Mouse (Mus musculus) heart, embryonic 13.5 days (tissue): ENCODE results near the gene Dgcr2. TPM values are rescaled to one million over a fixed set of nuclear protein-coding genes. Genes with fewer than 3 reads are reported as not detected.

ENCODE experiments used
- ATAC-seq: fragments of 200-750 bp; cut with Nextera tagmentation; 2 replicates; pipeline ENCODE4 v1.8.0; 2017; ENCODE audit warnings: moderate TSS enrichment; ENCODE audit not compliant: insufficient number of reproducible peaks, low FRiP score, low TSS enrichment; ENCODE audit errors: extremely low read depth
- H3K27ac ChIP-seq: fragments of 300-500 bp; sonication (generic); replicated peaks from 2 replicates; pipeline ENCODE4 v1.5.1; 2015; ENCODE audit warnings: moderate library complexity, mild to moderate bottlenecking, inconsistent platforms
- H3K27me3 ChIP-seq: fragments of 300-500 bp; sonication (generic); replicated peaks from 2 replicates; pipeline ENCODE4 v1.6.1; 2015; ENCODE audit warnings: mild to moderate bottlenecking, inconsistent platforms
- H3K36me3 ChIP-seq: fragments of 300-500 bp; sonication (generic); 2 replicates; pipeline ENCODE4 v1.6.1; 2015; ENCODE audit warnings: mild to moderate bottlenecking, inconsistent platforms
- H3K4me1 ChIP-seq: fragments of 300-500 bp; sonication (generic); 2 replicates; pipeline ENCODE4 v1.6.1; 2015; ENCODE audit warnings: inconsistent platforms
- H3K4me2 ChIP-seq: fragments of 300-500 bp; sonication (generic); 2 replicates; pipeline ENCODE4 v1.6.1; 2015; ENCODE audit warnings: inconsistent platforms, mild to moderate bottlenecking, moderate library complexity
- H3K4me3 ChIP-seq: fragments of 300-500 bp; sonication (generic); 2 replicates; pipeline ENCODE4 v1.5.1; 2015; ENCODE audit warnings: moderate library complexity, mild to moderate bottlenecking, inconsistent platforms
- H3K9ac ChIP-seq: fragments of 300-500 bp; sonication (generic); 2 replicates; pipeline ENCODE4 v1.6.1; 2015; ENCODE audit warnings: inconsistent platforms, mild to moderate bottlenecking, moderate library complexity
- H3K9me3 ChIP-seq: fragments of 300-500 bp; sonication (generic); 2 replicates; pipeline ENCODE4 v1.6.1; 2016; ENCODE audit warnings: inconsistent platforms
- WGBS: fragments of 180-500 bp; shearing (Covaris S2); methylation state at CpG from one replicate; pipeline ENCODE4 v1.1.7; 2015; ENCODE audit warnings: mixed read lengths; 5-methylcytosine and 5-hydroxymethylcytosine counted together
- polyA plus RNA-seq: library from polyadenylated mRNA; unstranded; fragments of >200 nt; fragmentation: Nextera tagmentation; extraction: Ambion mirVana; gene quantifications from 2 replicates; pipeline ENCODE4 v1.2.1, GENCODE M21; 2015

The Dgcr2 gene
- polyA plus RNA-seq, 1 experiment from 2014 or later, result 48.4 TPM

DNA sequence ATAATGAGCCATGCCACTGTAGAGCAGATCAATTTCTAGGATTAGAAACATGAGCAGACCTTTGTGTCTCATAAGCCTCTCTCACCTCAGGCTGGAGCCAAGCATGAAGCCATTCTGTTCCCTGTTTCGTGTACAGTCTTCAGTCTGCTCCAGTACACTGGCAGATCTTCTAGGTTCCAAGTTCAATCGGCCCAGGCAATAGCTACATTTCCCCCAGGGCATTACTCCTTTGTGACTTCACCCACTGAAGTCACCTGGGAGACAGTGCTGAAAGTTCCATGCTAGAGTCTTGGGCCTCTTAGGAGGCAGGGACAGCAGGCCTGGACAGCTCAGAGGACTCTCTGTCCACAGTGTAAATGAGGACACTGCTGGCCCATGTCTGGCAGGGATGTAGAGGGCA, 4.4 kb downstream of the Dgcr2 start, which contains the start of gene Tssk1:
Gene Tssk1 (plus strand): TSS at position 301 of the 400 bp plus-strand sequence.
- ATAC-seq, result no peak
- Histone ChIP-seq H3K4me1 (peaks cover 26% of the 10 kb centered on the region), H3K27ac (no peak within 1 kb of the TSS), H3K36me3 (peaks cover 10% of the 10 kb centered on the region), H3K9me3 (no peaks in the 10 kb centered on the region), H3K27me3 (no peaks in the 10 kb centered on the region), H3K4me3 (no peak within 1 kb of the TSS), H3K9ac (no peak within 1 kb of the TSS), H3K4me2 (no peak within 1 kb of the TSS)
- WGBS, result 84% methylated on average over 2 of the region's 2 CpGs

DNA sequence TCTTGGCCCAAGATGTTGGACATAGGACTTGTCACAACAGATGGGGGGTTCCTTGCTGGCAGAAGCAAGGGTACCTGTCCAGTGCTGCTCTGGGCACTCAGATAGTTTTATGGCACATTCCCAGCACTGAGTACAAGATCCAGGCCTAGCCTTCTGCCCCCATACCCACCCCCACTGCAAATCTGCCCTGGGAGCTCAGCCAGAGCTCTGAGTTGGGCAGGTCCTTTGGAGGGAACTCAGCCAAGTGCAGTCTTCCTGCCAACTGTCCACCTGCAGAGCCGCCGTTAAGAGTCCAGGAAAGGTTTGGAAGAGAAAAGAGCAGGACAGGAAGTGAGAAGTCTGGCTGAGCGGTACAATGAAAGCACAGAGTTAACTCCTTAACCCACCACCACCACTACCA, 5.8 kb downstream of the Dgcr2 start:
- 42% methylated on average over 3 of the region's 3 CpGs for WGBS
- Histone ChIP-seq H3K4me1 (peaks cover 26% of the 10 kb centered on the region), H3K9me3 (no peaks in the 10 kb centered on the region), H3K9ac (peak overlapping the region; percentile 66; the same call in 1 of the 2 replicates), H3K36me3 (no peaks in the 10 kb centered on the region; the same call in 1 of the 2 replicates), H3K4me2 (no peak overlapping the region), H3K4me3 (no peak overlapping the region), H3K27me3 (no peaks in the 10 kb centered on the region), H3K27ac (peak overlapping the region; percentile 53; the same call in 1 of the 2 replicates)
- ATAC-seq, result no peak

DNA sequence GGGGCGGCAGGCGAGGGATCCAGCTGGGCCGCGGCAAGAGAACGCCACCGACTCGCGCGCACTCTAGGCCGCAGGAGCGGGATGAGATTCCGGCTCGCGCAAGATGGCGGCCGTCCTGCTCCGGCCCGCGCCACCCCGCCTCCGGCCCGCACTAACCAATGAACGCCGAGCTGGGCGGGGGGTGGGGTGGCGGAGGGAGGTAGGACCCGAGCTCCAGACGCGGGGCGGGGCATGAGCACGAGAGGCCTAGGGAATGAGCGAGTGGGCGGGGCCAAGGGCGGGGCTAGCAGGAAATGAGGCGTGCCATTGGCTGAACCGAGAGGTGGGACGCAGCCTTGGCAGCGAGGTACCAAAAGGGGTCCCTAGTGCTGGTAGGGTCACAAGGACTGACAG, 6.8 kb downstream of the Dgcr2 start, which contains the start of gene Gm20518:
Gene Gm20518 (minus strand): TSS at position 105 of the 393 bp plus-strand sequence.
- WGBS, result under 1% methylated on average over 38 of the region's 38 CpGs
- H3K36me3 ChIP-seq, result no peaks in the 10 kb centered on the region; the same call in 1 of the 2 replicates
- peak within 1 kb of the TSS; percentile 95 for H3K4me3 ChIP-seq

DNA sequence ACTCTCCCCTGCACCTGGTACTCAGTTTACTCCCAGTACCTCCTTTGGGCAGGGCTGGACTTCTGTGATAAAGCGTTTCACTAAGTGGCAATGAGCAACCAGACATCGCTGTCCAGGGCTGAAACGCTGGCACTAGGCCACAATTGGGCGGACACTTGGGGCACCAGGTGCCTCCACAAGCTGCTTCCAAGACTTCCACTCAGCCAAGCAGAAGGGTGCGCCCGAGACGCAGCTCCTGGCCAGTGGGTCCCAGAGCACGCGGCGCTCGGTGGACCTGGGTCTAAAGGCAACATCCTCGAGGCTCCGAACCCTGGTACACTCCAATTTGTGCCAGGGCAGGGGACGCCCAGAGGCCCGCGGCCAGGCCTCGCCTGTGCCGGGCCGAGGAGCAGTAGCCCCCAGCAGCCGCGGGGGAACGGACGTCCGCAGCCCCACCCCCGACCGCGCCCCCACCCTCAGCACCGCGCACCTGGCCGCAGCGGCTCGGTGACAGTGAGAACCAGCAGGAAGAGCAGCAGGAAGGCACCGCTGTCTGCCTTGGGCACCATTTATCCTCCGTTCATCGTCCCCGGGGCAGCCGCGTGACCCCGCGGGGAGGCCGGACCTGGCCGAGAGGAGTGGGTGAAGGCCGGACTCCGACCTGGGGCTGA, 7.3 kb downstream of the Dgcr2 start:
- under 1% methylated on average over 44 of the region's 44 CpGs for WGBS
- H3K4me1 ChIP-seq, result peaks cover 30% of the 10 kb centered on the region
- peak; percentile 65 for ATAC-seq
- H3K9ac ChIP-seq, result peak overlapping the region; percentile 98
- H3K9me3 ChIP-seq, result no peaks in the 10 kb centered on the region
- H3K27me3 ChIP-seq, result no peaks in the 10 kb centered on the region
- H3K4me3 ChIP-seq, result peak overlapping the region; percentile 95
- peak overlapping the region; percentile 89 for H3K4me2 ChIP-seq
- no peaks in the 10 kb centered on the region; the same call in 1 of the 2 replicates for H3K36me3 ChIP-seq
- peak overlapping the region; percentile 98 for H3K27ac ChIP-seq

More for the DNA sequence above, 6.8 kb downstream of the Dgcr2 start, which contains the start of gene Gm20518:
- Histone ChIP-seq H3K27ac (peak within 1 kb of the TSS; percentile 98), H3K9ac (peak within 1 kb of the TSS; percentile 98), H3K4me2 (peak within 1 kb of the TSS; percentile 89), H3K4me1 (peaks cover 30% of the 10 kb centered on the region), H3K9me3 (no peaks in the 10 kb centered on the region), H3K27me3 (no peaks in the 10 kb centered on the region)
- peak; percentile 96 for ATAC-seq

DNA sequence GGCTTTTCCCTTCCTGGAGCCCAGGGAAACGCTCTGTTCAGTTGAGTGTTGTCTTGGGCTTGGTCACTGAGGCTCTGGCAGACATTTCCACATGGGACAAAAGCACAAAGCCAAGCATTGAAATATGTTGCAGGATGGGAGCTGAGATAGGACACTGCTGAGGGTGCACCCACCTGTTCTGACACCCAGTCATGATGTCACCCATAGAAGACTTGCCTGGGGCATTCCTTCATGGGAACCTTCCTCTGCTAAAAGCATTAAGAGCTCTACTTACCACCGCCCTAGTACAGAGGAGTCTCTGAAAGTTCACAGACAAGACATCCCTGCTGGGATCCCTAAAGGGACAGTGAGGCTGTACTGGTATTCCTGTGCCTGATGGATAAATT, 8.0 kb downstream of the Dgcr2 start:
- Histone ChIP-seq H3K9me3 (no peaks in the 10 kb centered on the region), H3K27me3 (no peaks in the 10 kb centered on the region), H3K4me1 (peaks cover 30% of the 10 kb centered on the region), H3K36me3 (no peaks in the 10 kb centered on the region; the same call in 1 of the 2 replicates), H3K4me3 (peak overlapping the region; percentile 95), H3K4me2 (peak overlapping the region; percentile 89), H3K27ac (peak overlapping the region; percentile 98), H3K9ac (peak overlapping the region; percentile 98)
- WGBS, result 55% methylated on average over 2 of the region's 2 CpGs
- no peak for ATAC-seq

DNA sequence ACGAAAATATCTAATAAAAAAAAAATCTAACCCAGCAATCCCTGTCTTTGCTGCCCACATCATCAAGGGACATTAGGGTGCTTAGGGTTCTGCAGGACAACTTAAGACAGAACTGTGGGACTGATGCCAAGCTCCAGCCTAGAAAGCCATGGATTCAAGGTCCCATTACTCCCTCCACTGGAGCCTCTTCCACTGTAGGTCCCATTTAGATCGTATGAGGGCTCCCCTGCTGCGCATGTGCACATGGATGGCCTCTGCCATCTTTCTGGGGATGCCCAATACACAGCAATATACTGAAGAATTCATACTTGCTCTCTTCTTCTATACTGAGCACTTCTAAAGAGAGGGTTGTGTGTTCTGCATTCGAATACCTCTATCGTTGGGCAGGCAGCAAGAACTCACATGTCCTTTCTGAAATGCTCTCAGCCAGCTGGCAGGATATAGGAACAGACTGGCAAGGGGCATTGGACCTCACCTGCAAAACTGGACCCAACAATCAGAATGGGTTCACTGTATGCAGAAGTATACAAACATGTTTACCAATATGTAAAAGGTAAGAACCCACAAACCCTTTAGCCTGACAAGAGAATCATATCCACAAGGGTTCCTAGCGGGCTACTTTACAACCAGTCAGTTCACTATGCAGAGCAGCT, 8.5 kb downstream of the Dgcr2 start:
- H3K27me3 ChIP-seq, result no peaks in the 10 kb centered on the region
- H3K27ac ChIP-seq, result 0 out of 2 replicates have a peak overlapping the region, but pooled peaks have one; percentile 98
- peak overlapping the region; percentile 95 for H3K4me3 ChIP-seq
- H3K36me3 ChIP-seq, result peaks cover 2% of the 10 kb centered on the region; the same call in 1 of the 2 replicates
- 80% methylated on average over 6 of the region's 6 CpGs for WGBS
- no peaks in the 10 kb centered on the region for H3K9me3 ChIP-seq
- H3K4me1 ChIP-seq, result peaks cover 30% of the 10 kb centered on the region
- H3K4me2 ChIP-seq, result peak overlapping the region; percentile 89
- peak overlapping the region; percentile 98 for H3K9ac ChIP-seq
- ATAC-seq, result no peak

DNA sequence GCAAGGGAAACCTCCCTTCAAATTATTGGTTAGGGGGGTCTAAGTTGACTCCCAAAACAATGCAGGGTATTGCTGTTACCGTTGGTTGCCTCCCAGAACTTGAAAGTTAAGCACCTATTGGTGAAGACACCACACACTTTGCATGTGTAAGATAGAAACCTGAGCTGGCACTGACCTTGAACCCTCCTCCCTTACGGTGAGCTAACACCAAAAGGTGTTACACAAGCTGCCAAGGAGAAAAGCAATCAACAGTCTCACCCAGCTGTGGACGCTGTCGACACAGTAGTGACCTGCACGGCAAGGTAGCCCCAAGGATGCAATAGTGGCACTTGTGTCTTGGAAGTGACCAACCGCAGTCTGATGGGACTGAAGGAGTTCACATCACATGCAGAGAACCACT, 14.2 kb downstream of the Dgcr2 start:
- Histone ChIP-seq H3K27ac (no peak overlapping the region), H3K9ac (no peak overlapping the region), H3K27me3 (no peaks in the 10 kb centered on the region), H3K36me3 (peaks cover 19% of the 10 kb centered on the region; the same call in 1 of the 2 replicates), H3K4me2 (no peak overlapping the region), H3K4me3 (no peak overlapping the region), H3K4me1 (peaks cover 40% of the 10 kb centered on the region), H3K9me3 (no peaks in the 10 kb centered on the region)
- ATAC-seq, result no peak
- WGBS, result 56% methylated on average over 6 of the region's 6 CpGs

DNA sequence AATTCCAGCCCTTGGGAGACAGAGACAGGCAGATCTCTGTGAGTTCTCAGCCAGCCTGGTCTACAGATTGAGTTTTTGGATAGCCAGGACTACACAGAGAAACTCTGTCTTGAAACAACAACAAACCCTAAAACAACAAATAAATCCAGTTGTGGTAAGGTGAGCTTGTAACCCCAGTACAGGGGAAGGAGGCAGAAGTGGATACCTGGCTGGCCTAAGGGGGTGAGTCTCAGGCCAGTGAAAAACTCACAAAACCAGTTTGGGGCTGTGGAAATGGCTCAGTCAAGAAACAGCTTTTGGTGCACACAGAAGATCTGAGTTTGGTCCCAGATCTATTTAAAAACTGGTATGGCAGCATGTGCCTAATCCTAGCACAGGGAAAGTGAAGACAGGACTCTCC, 16.2 kb downstream of the Dgcr2 start:
- H3K36me3 ChIP-seq, result peaks cover 19% of the 10 kb centered on the region
- no peak overlapping the region for H3K27ac ChIP-seq
- H3K9me3 ChIP-seq, result no peaks in the 10 kb centered on the region
- no peak overlapping the region for H3K4me2 ChIP-seq
- no peak overlapping the region for H3K4me3 ChIP-seq
- ATAC-seq, result no peak
- H3K9ac ChIP-seq, result no peak overlapping the region
- no peaks in the 10 kb centered on the region for H3K27me3 ChIP-seq
- peaks cover 46% of the 10 kb centered on the region for H3K4me1 ChIP-seq

GRCm38 (mm10) chr16:17879571-17879970, 18.8 kb downstream of the Dgcr2 start:
- 81% methylated on average over 4 of the region's 4 CpGs for WGBS
- ATAC-seq, result no peak

GRCm38 (mm10) chr16:17876096-17876495, 22.3 kb downstream of the Dgcr2 start:
- Histone ChIP-seq H3K9me3 (no peaks in the 10 kb centered on the region), H3K4me1 (peaks cover 63% of the 10 kb centered on the region), H3K27me3 (no peaks in the 10 kb centered on the region), H3K36me3 (peaks cover 17% of the 10 kb centered on the region), H3K9ac (no peak overlapping the region), H3K4me3 (no peak overlapping the region), H3K27ac (no peak overlapping the region), H3K4me2 (no peak overlapping the region)
- WGBS, result 90% methylated on average over 1 of the region's 1 CpGs
- no peak for ATAC-seq

More at GRCm38 (mm10) chr16:17879571-17879970, 18.8 kb downstream of the Dgcr2 start:
- Histone ChIP-seq H3K36me3 (peaks cover 17% of the 10 kb centered on the region), H3K27me3 (no peaks in the 10 kb centered on the region), H3K9ac (no peak overlapping the region), H3K9me3 (no peaks in the 10 kb centered on the region), H3K4me2 (no peak overlapping the region), H3K27ac (no peak overlapping the region), H3K4me1 (peaks cover 53% of the 10 kb centered on the region), H3K4me3 (no peak overlapping the region)

- ATAC-seq, result no peak
Measured at GRCm38 (mm10) chr16:17875174-17875573, 23.2 kb downstream of the Dgcr2 start.

More at GRCm38 (mm10) chr16:17875174-17875573, 23.2 kb downstream of the Dgcr2 start:
- Histone ChIP-seq H3K4me1 (peaks cover 66% of the 10 kb centered on the region), H3K36me3 (peaks cover 26% of the 10 kb centered on the region), H3K27me3 (no peaks in the 10 kb centered on the region), H3K9ac (no peak overlapping the region), H3K27ac (peak overlapping the region; percentile 61), H3K4me2 (0 out of 2 replicates have a peak overlapping the region, but pooled peaks have one; percentile 2), H3K9me3 (no peaks in the 10 kb centered on the region), H3K4me3 (no peak overlapping the region)
- 23% methylated on average over 4 of the region's 4 CpGs for WGBS
